Mouse (Mus musculus) G1E (cell line): ENCODE data around the gene Smox.

ENCODE experiments used
- CTCF ChIP-seq: IDR thresholded peaks from 2 replicates; pipeline ENCODE4 v1.5.1; 2012; ENCODE audit warnings: low read depth, low read length, inconsistent platforms, mixed read lengths
- GATA1 ChIP-seq: IDR thresholded peaks from 2 replicates; pipeline ENCODE4 v1.6.1; 2012; ENCODE audit warnings: borderline replicate concordance, low read length, inconsistent platforms, mixed read lengths

DNA sequence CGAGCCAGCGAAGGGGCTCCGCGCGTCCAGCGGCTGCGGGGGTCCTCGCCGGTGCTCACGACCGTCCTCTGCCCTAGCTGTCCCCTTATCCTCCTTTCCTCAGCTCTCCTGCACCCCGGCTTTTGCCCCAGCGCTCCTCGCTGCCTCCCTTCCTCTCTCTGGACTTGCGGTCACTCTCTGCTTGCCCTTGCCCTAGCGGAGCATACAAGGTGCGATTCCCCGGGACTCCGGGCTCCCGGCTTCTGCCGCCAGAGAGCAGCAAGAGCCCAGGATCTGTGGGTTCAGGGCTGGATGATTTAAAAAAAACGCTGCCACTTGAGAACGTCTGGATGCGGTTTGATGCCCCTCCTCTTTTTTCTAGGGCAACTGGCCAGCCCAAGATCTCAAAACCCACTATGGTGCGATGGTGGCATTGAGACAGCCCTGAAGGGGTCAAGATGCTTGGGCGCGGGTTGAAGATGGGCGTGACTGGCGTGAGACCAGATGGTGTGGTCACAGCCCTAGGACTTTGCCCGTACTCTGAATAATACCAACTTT is 71.4 kb downstream of the Smox start:
- TF ChIP-seq CTCF (no peak), GATA1 (no peak)
